In the genomic region with DNA sequence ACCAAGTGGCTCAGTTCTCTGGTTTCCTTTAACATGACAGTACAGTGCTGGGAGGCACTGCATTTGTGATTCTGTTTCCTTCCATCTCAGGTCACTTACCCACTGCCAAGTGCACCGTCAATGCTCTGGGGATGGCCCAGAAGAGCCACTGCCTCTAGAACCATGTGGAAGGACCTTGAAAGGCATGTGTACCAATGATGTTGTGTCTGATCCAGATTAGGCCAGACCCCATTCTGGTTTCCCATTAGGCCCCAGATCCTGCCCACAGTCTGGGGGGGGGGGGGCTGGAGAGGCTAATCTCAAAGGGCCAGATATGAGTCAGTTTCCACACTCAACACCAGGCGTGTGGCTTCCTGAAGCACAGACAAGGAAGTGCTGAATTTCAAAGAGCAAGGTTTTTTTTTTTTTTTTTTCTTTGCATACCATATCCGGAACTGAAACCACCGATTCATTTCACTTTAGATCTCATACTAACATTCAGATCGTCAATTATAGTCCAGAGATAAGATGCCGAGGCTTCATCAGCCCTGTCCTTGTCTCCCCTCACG, we compare ENCODE assay signal across 10 mouse cellular contexts.
DNase-seq lines count a peak whose midpoint lies in the region; ATAC-seq and TF ChIP-seq lines count a peak whose summit lies in the region.
"Had no signal": no experiment of that assay in that cellular context is flagged by ENCODE, and none has a peak within 500 bp of the region (broad histone marks: within the 10 kb centered on the region; RNA-seq: fewer than 3 reads in every experiment).

No protein-coding gene starts in this region.

- no peak for TF ChIP-seq CTCF in bone marrow, adult 2 months (IDR thresholded peaks at IDR 0.05; ENCODE audit: control insufficient read depth, insufficient read depth, low read length)

- ATAC-seq in heart, embryonic 16.5 days (replicated peaks; ENCODE audit: extremely low read depth, insufficient read depth, low FRiP score) = peak; percentile 55
- ATAC-seq in liver, embryonic 15.5 days (ENCODE audit: insufficient read depth) = peak; percentile 37; the same call in 1 of the 2 replicates

- peak overlapping the region; percentile 8; the same call in 1 of the 2 replicates for H3K4me2 ChIP-seq in heart, embryonic 16.5 days (ENCODE audit: low read depth, low read length)
- H3K4me2 ChIP-seq in liver, embryonic 15.5 days = peak overlapping the region; percentile 13; the same call in 1 of the 2 replicates
- H3K4me2 ChIP-seq: neural tube, embryonic 12.5 days had no signal

- peaks cover 5% of the 10 kb centered on the region; the same call in 1 of the 2 replicates for H3K4me1 ChIP-seq in heart, embryonic 16.5 days (ENCODE audit: control insufficient read depth, insufficient read depth, low read length)
- H3K4me1 ChIP-seq in bone marrow, adult 2 months (ENCODE audit: control insufficient read depth, insufficient read depth, low read length) = peaks cover 7% of the 10 kb centered on the region
- H3K4me1 ChIP-seq in liver, embryonic 15.5 days (replicated peaks) = peaks cover 10% of the 10 kb centered on the region
- no peaks in the 10 kb centered on the region for H3K4me1 ChIP-seq in forebrain, embryonic 10.5 days
- H3K4me1 ChIP-seq: neural tube, embryonic 12.5 days had no signal

- H3K27ac ChIP-seq in heart, embryonic 16.5 days (ENCODE audit: low read length) = no peak overlapping the region
- peak overlapping the region; percentile 78 for H3K27ac ChIP-seq in bone marrow, adult 2 months (ENCODE audit: control insufficient read depth, insufficient read depth, low read depth, low read length, poor library complexity)
- H3K27ac ChIP-seq in liver, embryonic 15.5 days (replicated peaks) = 0 out of 2 replicates have a peak overlapping the region, but pooled peaks have one; percentile 31
- H3K27ac ChIP-seq in forebrain, embryonic 10.5 days = no peak overlapping the region
- H3K27ac ChIP-seq: neural tube, embryonic 12.5 days had no signal

- TF ChIP-seq POLR2A in bone marrow, adult 2 months (IDR thresholded peaks at IDR 0.05; ENCODE audit: borderline replicate concordance, control insufficient read depth, low read depth, low read length) = no peak

- no peaks in the 10 kb centered on the region for H3K9me3 ChIP-seq in heart, embryonic 16.5 days (replicated peaks; ENCODE audit: control insufficient read depth, low read length)
- no peaks in the 10 kb centered on the region for H3K9me3 ChIP-seq in liver, embryonic 15.5 days (replicated peaks)
- H3K9me3 ChIP-seq in forebrain, embryonic 10.5 days = no peaks in the 10 kb centered on the region
- H3K9me3 ChIP-seq: neural tube, embryonic 12.5 days had no signal

- H3K36me3 ChIP-seq in heart, embryonic 16.5 days (ENCODE audit: control insufficient read depth, insufficient read depth) = no peaks in the 10 kb centered on the region
- H3K36me3 ChIP-seq in liver, embryonic 15.5 days (replicated peaks) = no peaks in the 10 kb centered on the region
- H3K36me3 ChIP-seq in forebrain, embryonic 10.5 days (replicated peaks) = no peaks in the 10 kb centered on the region
- H3K36me3 ChIP-seq: neural tube, embryonic 12.5 days had no signal

- H3K9ac ChIP-seq in heart, embryonic 16.5 days (ENCODE audit: low read length) = no peak overlapping the region
- H3K9ac ChIP-seq in liver, embryonic 15.5 days = no peak overlapping the region
- H3K9ac ChIP-seq: neural tube, embryonic 12.5 days had no signal

- DNase-seq in heart, postnatal 4 days = no peak
- DNase-seq in spleen, postnatal 36 days (ENCODE audit: low spot score in 2 of 2) = peak; percentile 61 to 64
- no peak for DNase-seq in urinary bladder, postnatal 36 days (ENCODE audit: low spot score in 2 of 2)
- no peak for DNase-seq in forebrain, embryonic 10.5 days (ENCODE audit: extremely low spot score, low spot score)
- no peak for DNase-seq in left cerebral cortex, adult 18-20 months (ENCODE audit: low spot score in 2 of 2)
- DNase-seq: adrenal gland, postnatal 14 days had no signal

- 21% methylated on average over 7 of the region's 7 CpGs for WGBS in heart, embryonic 16.5 days
- 1% methylated on average over 7 of the region's 7 CpGs for WGBS in bone marrow, adult 2 months
- WGBS in liver, embryonic 15.5 days (ENCODE audit: insufficient replicate concordance) = 10% methylated on average over 7 of the region's 7 CpGs
- 83% methylated on average over 7 of the region's 7 CpGs for WGBS in forebrain, embryonic 10.5 days

- H3K27me3 ChIP-seq in heart, embryonic 16.5 days (ENCODE audit: control insufficient read depth, insufficient read depth, low read length) = no peaks in the 10 kb centered on the region
- no peaks in the 10 kb centered on the region for H3K27me3 ChIP-seq in liver, embryonic 15.5 days
- no peaks in the 10 kb centered on the region for H3K27me3 ChIP-seq in forebrain, embryonic 10.5 days (ENCODE audit: poor library complexity, severe bottlenecking)
- H3K27me3 ChIP-seq: neural tube, embryonic 12.5 days had no signal

- H3K4me3 ChIP-seq in heart, embryonic 16.5 days (ENCODE audit: low read length) = no peak overlapping the region
- peak overlapping the region; percentile 45 for H3K4me3 ChIP-seq in bone marrow, adult 2 months (replicated peaks; ENCODE audit: control insufficient read depth, low read depth, low read length)
- H3K4me3 ChIP-seq in liver, embryonic 15.5 days (replicated peaks) = no peak overlapping the region
- H3K4me3 ChIP-seq in forebrain, embryonic 10.5 days = no peak overlapping the region
- H3K4me3 ChIP-seq: neural tube, embryonic 12.5 days had no signal

Comparison
In these comparisons a context has a peak if more than half of its experiments do, and no peak if none do; other contexts are left out.
1. H3K27ac ChIP-seq: peak in bone marrow, adult 2 months (single experiment) and liver, embryonic 15.5 days (single experiment); none in heart, embryonic 16.5 days (single experiment) and forebrain, embryonic 10.5 days (single experiment).
2. DNase-seq: peak in spleen, postnatal 36 days (2 of 2); none in heart, postnatal 4 days (single experiment), urinary bladder, postnatal 36 days (0 of 2), forebrain, embryonic 10.5 days (single experiment) and left cerebral cortex, adult 18-20 months (0 of 2).